Mouse (Mus musculus): ENCODE data around the gene Fgfr2.

DNA sequence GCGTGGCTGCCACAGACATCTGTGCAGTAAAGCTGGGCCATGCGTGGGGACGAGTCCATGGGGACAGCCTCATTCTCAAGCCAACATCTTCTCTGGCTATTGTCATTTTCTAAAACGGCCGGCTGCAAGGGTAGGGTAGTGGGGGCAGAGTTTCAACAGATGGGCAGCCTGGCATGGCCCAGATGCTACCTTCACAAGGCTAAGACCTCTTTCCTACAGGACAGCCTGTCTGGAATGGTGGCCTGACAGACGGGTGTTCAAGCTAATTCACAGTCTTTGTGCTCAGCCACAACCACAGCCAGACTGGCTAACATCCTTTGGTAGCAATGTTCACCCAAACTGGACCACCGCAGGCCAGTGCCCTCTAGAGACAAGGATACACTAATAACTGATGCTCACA lies 392.6 kb downstream of the Fgfr2 start:
- TF ChIP-seq ZNF384 (IDR thresholded peaks at IDR 0.05; ENCODE audit: low read depth, low read length) (no peak), CHD2 (IDR thresholded peaks at IDR 0.05; ENCODE audit: low read depth, low read length) (no peak), MAFK (IDR thresholded peaks at IDR 0.05; ENCODE audit: insufficient read depth, low read depth, low read length) (no peak), ZC3H11A (IDR thresholded peaks at IDR 0.05; ENCODE audit: borderline replicate concordance, low read depth, low read length) (no peak)
